Mouse (Mus musculus): ENCODE measurements around the gene F11. TPM values are rescaled to one million over a fixed set of nuclear protein-coding genes. Genes with fewer than 3 reads are reported as not detected.

F11 gene
- total RNA-seq (2022), result not detected

GRCm38 (mm10) chr8:45261920-45262319 lies at the start of gene F11:
F11 (minus strand) TSS chr8:45262031.
- DNase-seq (ENCODE audit: low spot score in 2 of 2), result no peak

GRCm38 (mm10) chr8:45310967-45311366 lies 49.1 kb upstream of the F11 start:
- no peak for DNase-seq (ENCODE audit: low spot score in 2 of 2)

GRCm38 (mm10) chr8:45308366-45308765 lies 46.5 kb upstream of the F11 start, which contains the start of gene Gm45753:
Gm45753 (minus strand) TSS chr8:45308466.
- no peak for DNase-seq (ENCODE audit: low spot score in 2 of 2)

- no peak for DNase-seq (ENCODE audit: low spot score in 2 of 2)
Observed at GRCm38 (mm10) chr8:45305479-45305878, 43.6 kb upstream of the F11 start.

- DNase-seq (ENCODE audit: low spot score in 2 of 2), result no peak
Observed at GRCm38 (mm10) chr8:45304354-45304753, 42.5 kb upstream of the F11 start.

- no peak for DNase-seq (ENCODE audit: low spot score in 2 of 2)
Observed at GRCm38 (mm10) chr8:45302390-45302789, 40.6 kb upstream of the F11 start.

GRCm38 (mm10) chr8:45295276-45295675 lies 33.4 kb upstream of the F11 start:
- DNase-seq (ENCODE audit: low spot score in 2 of 2), result no peak

- DNase-seq (ENCODE audit: low spot score in 2 of 2), result no peak
Observed at GRCm38 (mm10) chr8:45294687-45295086, 32.9 kb upstream of the F11 start, which contains the start of gene Klkb1. Klkb1 (minus strand) TSS chr8:45294859.

GRCm38 (mm10) chr8:45291790-45292189 lies 30.0 kb upstream of the F11 start:
- peak in 1 of 2 experiments; percentile 7 for DNase-seq (ENCODE audit: low spot score in 2 of 2)

GRCm38 (mm10) chr8:45281630-45282029 lies 19.8 kb upstream of the F11 start:
- DNase-seq (ENCODE audit: low spot score in 2 of 2), result no peak

GRCm38 (mm10) chr8:45277453-45277852 lies 15.6 kb upstream of the F11 start:
- DNase-seq (ENCODE audit: low spot score in 2 of 2), result no peak

GRCm38 (mm10) chr8:45274317-45274716 lies 12.5 kb upstream of the F11 start:
- no peak for DNase-seq (ENCODE audit: low spot score in 2 of 2)

- DNase-seq (ENCODE audit: low spot score in 2 of 2), result no peak
Observed at GRCm38 (mm10) chr8:45269056-45269455, 7.2 kb upstream of the F11 start.

GRCm38 (mm10) chr8:45268485-45268884 lies 6.7 kb upstream of the F11 start:
- DNase-seq (ENCODE audit: low spot score in 2 of 2), result no peak

GRCm38 (mm10) chr8:45267611-45268391 lies 6.0 kb upstream of the F11 start:
- no peak for DNase-seq (ENCODE audit: low spot score in 2 of 2)

GRCm38 (mm10) chr8:45266993-45267392 lies 5.2 kb upstream of the F11 start:
- DNase-seq (ENCODE audit: low spot score in 2 of 2), result no peak

- DNase-seq (ENCODE audit: low spot score in 2 of 2), result no peak
Observed at GRCm38 (mm10) chr8:45264918-45265317, 3.1 kb upstream of the F11 start.

- no peak for DNase-seq (ENCODE audit: low spot score in 2 of 2)
Observed at GRCm38 (mm10) chr8:45262851-45263250, 1.0 kb upstream of the F11 start.

GRCm38 (mm10) chr8:45258421-45258820 lies 3.4 kb downstream of the F11 start:
- DNase-seq (ENCODE audit: low spot score in 2 of 2), result no peak

- peak in 1 of 2 experiments; percentile 10 for DNase-seq (ENCODE audit: low spot score in 2 of 2)
Observed at GRCm38 (mm10) chr8:45255040-45255439, 6.8 kb downstream of the F11 start.

- no peak for DNase-seq (ENCODE audit: low spot score in 2 of 2)
Observed at GRCm38 (mm10) chr8:45254194-45254842, 7.5 kb downstream of the F11 start.

- DNase-seq (ENCODE audit: low spot score in 2 of 2), result no peak
Observed at GRCm38 (mm10) chr8:45253586-45253985, 8.2 kb downstream of the F11 start.

GRCm38 (mm10) chr8:45253111-45253510 lies 8.7 kb downstream of the F11 start:
- no peak for DNase-seq (ENCODE audit: low spot score in 2 of 2)

All from left cerebral cortex, adult 8-10 months (tissue).